Mouse (Mus musculus): ENCODE data around the gene Ddx1.
"Not testable (repeated sequence)": the region's sequence is repeated elsewhere in the genome, so short reads cannot be mapped to it uniquely, and the experiment has no call there.

Gene Ddx1

GRCm38 (mm10) chr12:13207099-13207498 is 41.9 kb downstream of the Ddx1 start:
- intact Hi-C loops (cut with DNase I), result no loop called here

GRCm38 (mm10) chr12:13205733-13206132 is 43.3 kb downstream of the Ddx1 start:
- intact Hi-C loops (cut with DNase I), result no loop called here

- intact Hi-C loops (cut with DNase I), result no loop called here
These were observed 46.7 kb downstream of the Ddx1 start for GRCm38 (mm10) chr12:13202322-13202721.

GRCm38 (mm10) chr12:13200576-13200975 is 48.4 kb downstream of the Ddx1 start:
- intact Hi-C loops (cut with DNase I), result no loop called here

- intact Hi-C loops (cut with DNase I), result no loop called here
These were observed 49.4 kb downstream of the Ddx1 start for GRCm38 (mm10) chr12:13199338-13200301.

- intact Hi-C loops (cut with DNase I), result no loop called here
These were observed 50.9 kb downstream of the Ddx1 start for GRCm38 (mm10) chr12:13198157-13198556.

- intact Hi-C loops (cut with DNase I), result no loop called here
These were observed 52.9 kb downstream of the Ddx1 start for GRCm38 (mm10) chr12:13196146-13196545.

- intact Hi-C loops (cut with DNase I), result no loop called here
These were observed 53.5 kb downstream of the Ddx1 start for GRCm38 (mm10) chr12:13195506-13195905.

GRCm38 (mm10) chr12:13188059-13188700 is 60.8 kb downstream of the Ddx1 start:
- intact Hi-C loops (cut with DNase I), result no loop called here

- intact Hi-C loops (cut with DNase I), result no loop called here
These were observed 62.8 kb downstream of the Ddx1 start for GRCm38 (mm10) chr12:13186209-13186608.

GRCm38 (mm10) chr12:13184873-13185361 is 64.1 kb downstream of the Ddx1 start:
- intact Hi-C loops (cut with DNase I), result no loop called here

- intact Hi-C loops (cut with DNase I), result not testable (repeated sequence)
These were observed 64.9 kb downstream of the Ddx1 start for GRCm38 (mm10) chr12:13184136-13184535.

- intact Hi-C loops (cut with DNase I), result no loop called here
These were observed 66.8 kb downstream of the Ddx1 start for GRCm38 (mm10) chr12:13182220-13182619.

- intact Hi-C loops (cut with DNase I), result no loop called here
These were observed 67.3 kb downstream of the Ddx1 start for GRCm38 (mm10) chr12:13181721-13182120.

- intact Hi-C loops (cut with DNase I), result no loop called here
These were observed 68.2 kb downstream of the Ddx1 start for GRCm38 (mm10) chr12:13180715-13181335.

GRCm38 (mm10) chr12:13180332-13180714 is 68.7 kb downstream of the Ddx1 start:
- intact Hi-C loops (cut with DNase I), result no loop called here

GRCm38 (mm10) chr12:13177606-13178005 is 71.4 kb downstream of the Ddx1 start:
- intact Hi-C loops (cut with DNase I), result no loop called here

GRCm38 (mm10) chr12:13176927-13177326 is 72.1 kb downstream of the Ddx1 start:
- intact Hi-C loops (cut with DNase I), result no loop called here

GRCm38 (mm10) chr12:13176136-13176535 is 72.9 kb downstream of the Ddx1 start:
- intact Hi-C loops (cut with DNase I), result no loop called here

GRCm38 (mm10) chr12:13174022-13174421 is 75.0 kb downstream of the Ddx1 start:
- intact Hi-C loops (cut with DNase I), result no loop called here

- intact Hi-C loops (cut with DNase I), result no loop called here
These were observed 80.9 kb downstream of the Ddx1 start for GRCm38 (mm10) chr12:13168073-13168472.

- intact Hi-C loops (cut with DNase I), result no loop called here
These were observed 81.9 kb downstream of the Ddx1 start for GRCm38 (mm10) chr12:13167116-13167515.
